In the genomic region with DNA sequence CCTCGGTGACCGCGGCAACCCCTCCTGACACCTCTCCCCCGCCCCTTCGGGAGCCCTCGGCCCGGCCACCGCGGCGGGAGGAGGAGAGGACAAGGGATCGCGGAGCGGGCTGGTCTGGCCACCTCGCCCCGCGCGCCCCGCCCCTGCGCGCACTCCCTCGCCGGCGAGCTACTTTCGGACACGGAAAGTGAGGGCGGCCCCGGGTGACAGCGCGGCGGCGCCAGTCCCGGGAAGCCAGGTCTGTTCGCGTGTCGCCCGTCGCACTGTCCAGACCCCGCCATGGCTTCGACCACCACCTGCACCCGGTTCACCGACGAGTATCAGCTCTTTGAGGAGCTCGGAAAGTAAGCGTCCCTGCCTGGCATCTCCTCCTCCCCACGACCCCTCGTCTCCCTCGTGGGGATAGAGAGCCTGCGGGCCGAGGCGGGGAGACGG, we compare ENCODE assay signal across 8 mouse cellular contexts. TPM values are rescaled to one million over a fixed set of nuclear protein-coding genes. Genes with fewer than 3 reads are reported as not detected.
DNase-seq lines count a peak whose midpoint lies in the region; ATAC-seq and TF ChIP-seq lines count a peak whose summit lies in the region.

No protein-coding gene starts in this region.

- intact Hi-C loops in gastrocnemius, adult 2 months (cut with DNase I): loop anchor here (2.0 kb wide), 1 partner anchor 98 kb away; no protein-coding TSS in a partner anchor
- intact Hi-C loops in left cerebral cortex, postnatal 36 days (cut with DNase I): loop anchor here (5.0 kb wide), 2 partner anchors 70 to 305 kb away; no protein-coding TSS in a partner anchor

- no peaks in the 10 kb centered on the region for H3K27me3 ChIP-seq in hindbrain, embryonic 14.5 days (ENCODE audit: control insufficient read depth, insufficient read depth, low read length)

- H3K9ac ChIP-seq in ES-E14 (ENCODE audit: insufficient read depth, low read depth, low read length, poor library complexity, severe bottlenecking): peak overlapping the region; percentile 83
- peak overlapping the region; percentile 80 for H3K9ac ChIP-seq in hindbrain, embryonic 14.5 days

- 3% methylated on average over 24 of the region's 51 CpGs for WGBS in hindbrain, embryonic 14.5 days

- H3K4me1 ChIP-seq in ES-E14 (ENCODE audit: control insufficient read depth in 2 of 2, insufficient read depth in 2 of 2, low read length in 2 of 2, poor library complexity in 1 of 2): 0 out of 4 replicates have a peak, but pooled peaks cover 2 to 3% of the 10 kb centered on the region in 2 experiments
- peaks cover 13% of the 10 kb centered on the region for H3K4me1 ChIP-seq in hindbrain, embryonic 14.5 days (replicated peaks; ENCODE audit: control insufficient read depth, insufficient read depth, low read length)

- no peak overlapping the region for H3K27ac ChIP-seq in ES-E14 (ENCODE audit: insufficient read depth, low read depth, low read length, poor library complexity, severe bottlenecking)
- peak overlapping the region; percentile 97 for H3K27ac ChIP-seq in gastrocnemius, adult 2 months
- H3K27ac ChIP-seq in hindbrain, embryonic 14.5 days: peak overlapping the region; percentile 95

- H3K4me2 ChIP-seq in hindbrain, embryonic 14.5 days (replicated peaks): peak overlapping the region; percentile 79

- H3K36me3 ChIP-seq in ES-E14 (ENCODE audit: control insufficient read depth, insufficient read depth, low read length, poor library complexity, severe bottlenecking): no peaks in the 10 kb centered on the region
- H3K36me3 ChIP-seq in hindbrain, embryonic 14.5 days (replicated peaks; ENCODE audit: control insufficient read depth, insufficient read depth): no peaks in the 10 kb centered on the region

- no peak for TF ChIP-seq CTCF in gastrocnemius, adult 2 months (IDR thresholded peaks at IDR 0.05)

- no peak for DNase-seq in ES-E14 (ENCODE audit: low read depth, low spot score)
- peak; percentile 86 to 89 for DNase-seq in cerebellum, postnatal 10 days
- peak; percentile 93 for DNase-seq in gastrocnemius, adult 2 months
- no peak for DNase-seq in hindbrain, embryonic 14.5 days (ENCODE audit: low spot score)
- peak; percentile 62 to 70 for DNase-seq in left cerebral cortex, postnatal 36 days (ENCODE audit: low spot score in 2 of 2)
- peak; percentile 72 for DNase-seq in right cerebral cortex, postnatal 25 days
- peak; percentile 75 for DNase-seq in urinary bladder, postnatal 25 days (ENCODE audit: low spot score)

- no peaks in the 10 kb centered on the region for H3K9me3 ChIP-seq in ES-E14 (ENCODE audit: control insufficient read depth, insufficient read depth, low read depth, low read length)
- no peaks in the 10 kb centered on the region for H3K9me3 ChIP-seq in hindbrain, embryonic 14.5 days (ENCODE audit: control insufficient read depth, low read length)

- in situ Hi-C loops in ES-E14 (cut with MboI; ENCODE audit: low sequenced_read_pairs in 2 of 2, unreplicated experiment in 2 of 2): no loop called here

- peak; percentile 67 for ATAC-seq in hindbrain, embryonic 14.5 days (ENCODE audit: low FRiP score)
- ATAC-seq in megakaryocyte progenitor cell, adult 5-6 weeks (replicated peaks; ENCODE audit: poor library complexity): peak; percentile 35

- peak overlapping the region; percentile 73 to 82 for H3K4me3 ChIP-seq in ES-E14 (ENCODE audit: insufficient read depth in 1 of 2, low read depth in 1 of 2, low read length in 2 of 2, poor library complexity in 1 of 2, severe bottlenecking in 1 of 2)
- peak overlapping the region; percentile 77 for H3K4me3 ChIP-seq in gastrocnemius, adult 2 months
- peak overlapping the region; percentile 85 for H3K4me3 ChIP-seq in hindbrain, embryonic 14.5 days (replicated peaks; ENCODE audit: low read length)

TF ChIP-seq in ES-E14, 5 proteins besides CTCF, POLR2A, EP300 and RAD21:
- TF ChIP-seq ZC3H11A (IDR thresholded peaks at IDR 0.05; ENCODE audit: borderline replicate concordance, low read depth, low read length) (no peak), CHD2 (IDR thresholded peaks at IDR 0.05; ENCODE audit: low read depth, low read length) (no peak), HCFC1 (IDR thresholded peaks at IDR 0.05; ENCODE audit: borderline replicate concordance, insufficient read depth, low read length) (no peak), ZNF384 (IDR thresholded peaks at IDR 0.05; ENCODE audit: low read depth, low read length) (no peak), MAFK (IDR thresholded peaks at IDR 0.05; ENCODE audit: insufficient read depth, low read depth, low read length) (no peak)
TF ChIP-seq in ES-E14: peak in this region for 0.

RNA-seq across cellular contexts. Expression of gene Camk2d, which starts 1.1 kb away (rescaled TPM):
- 6.8 and 12.4 TPM in 2 replicates for total RNA-seq in ES-E14 (2012; rRNA removed)
- total RNA-seq in gastrocnemius, adult 2 months (2021): 10 to 100 TPM; 54.2 to 60.1 TPM
- 109 and 117 TPM in 2 replicates for polyA plus RNA-seq in hindbrain, embryonic 14.5 days (2014; fragmentation: Nextera tagmentation; extraction: Ambion mirVana)
- 100 to 1,000 TPM; 143 to 185 TPM for total RNA-seq in left cerebral cortex, postnatal 36 days (2021)
- total RNA-seq in megakaryocyte progenitor cell, adult 5-6 weeks (2015): 12.7 and 16.9 TPM in 2 replicates
- total RNA-seq in megakaryocyte progenitor cell, adult 5-6 weeks (2017): 13.2 and 19.5 TPM in 2 replicates

Comparison
In these comparisons a context has a peak if more than half of its experiments do, and no peak if none do; other contexts are left out.
1. DNase-seq: peak in cerebellum, postnatal 10 days (2 of 2), gastrocnemius, adult 2 months (single experiment), left cerebral cortex, postnatal 36 days (2 of 2), right cerebral cortex, postnatal 25 days (single experiment) and urinary bladder, postnatal 25 days (single experiment); none in ES-E14 (single experiment) and hindbrain, embryonic 14.5 days (single experiment).
2. Peak in every context shown above with its lines, with median percentiles within 50 percentile points of each other: H3K4me3 ChIP-seq.